Mouse (Mus musculus): ENCODE results near the gene Cdh1.

The Cdh1 gene

DNA sequence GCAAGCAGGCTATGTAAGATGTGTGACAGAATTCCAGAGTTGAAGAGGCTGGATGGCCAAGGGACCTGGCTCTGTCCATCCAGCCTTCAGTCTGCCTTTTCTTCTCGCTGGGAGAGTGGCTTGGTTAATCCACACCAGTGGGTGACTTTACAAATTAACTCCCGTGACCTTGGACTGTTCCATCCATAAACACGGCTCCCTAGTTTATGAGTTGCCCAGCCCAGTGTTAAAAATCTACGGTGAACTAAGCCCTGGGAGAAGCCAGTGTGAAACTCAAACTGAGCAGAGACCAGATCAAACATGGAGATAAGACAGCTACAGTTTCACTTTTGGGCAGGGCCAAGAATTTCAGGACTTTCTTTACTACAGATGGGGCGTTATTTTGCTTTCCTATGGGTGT, 19.9 kb downstream of the Cdh1 start:
- peak; percentile 59 for DNase-seq (ENCODE audit: low read depth, low spot score)

DNA sequence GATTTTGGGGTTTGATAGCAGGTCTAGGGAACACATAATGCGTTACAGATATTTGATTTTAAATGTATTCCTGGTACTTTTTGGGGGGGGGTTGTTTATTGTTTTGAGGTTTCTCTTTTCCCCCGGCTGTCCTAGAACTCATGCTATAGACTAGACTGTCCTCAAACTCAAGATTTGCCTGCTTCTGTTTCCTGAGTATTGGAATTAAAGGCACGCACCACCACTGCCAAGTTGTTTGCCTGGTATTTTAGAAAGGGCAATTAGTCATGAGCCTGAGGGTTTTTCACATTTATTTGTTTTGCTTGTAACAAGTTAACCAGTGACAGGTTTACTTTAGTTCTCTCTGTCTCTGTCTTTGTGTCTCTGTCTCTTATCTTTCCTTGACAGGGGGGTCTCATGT, 20.3 kb downstream of the Cdh1 start:
- no peak for DNase-seq (ENCODE audit: low read depth, low spot score)

DNA sequence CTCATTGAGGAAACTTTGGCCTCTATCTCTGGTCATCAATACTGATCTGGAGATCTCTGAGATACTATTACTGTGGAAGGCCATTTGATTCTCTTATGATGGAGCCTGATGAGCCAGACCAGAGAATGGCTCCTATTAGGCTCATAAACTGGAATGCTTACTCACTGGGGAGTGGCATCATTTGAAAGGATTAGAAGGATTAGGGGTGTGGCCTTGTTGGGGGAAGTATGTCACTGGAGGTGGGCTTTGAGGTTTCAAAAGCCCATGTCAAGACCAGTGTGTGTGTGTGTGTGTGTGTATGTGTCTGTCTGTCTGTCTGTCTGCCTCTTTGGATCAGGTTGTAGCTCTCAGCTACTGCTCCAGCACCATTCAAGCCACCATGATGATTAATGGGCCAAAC, 20.8 kb downstream of the Cdh1 start:
- DNase-seq (ENCODE audit: low read depth, low spot score), result no peak

DNA sequence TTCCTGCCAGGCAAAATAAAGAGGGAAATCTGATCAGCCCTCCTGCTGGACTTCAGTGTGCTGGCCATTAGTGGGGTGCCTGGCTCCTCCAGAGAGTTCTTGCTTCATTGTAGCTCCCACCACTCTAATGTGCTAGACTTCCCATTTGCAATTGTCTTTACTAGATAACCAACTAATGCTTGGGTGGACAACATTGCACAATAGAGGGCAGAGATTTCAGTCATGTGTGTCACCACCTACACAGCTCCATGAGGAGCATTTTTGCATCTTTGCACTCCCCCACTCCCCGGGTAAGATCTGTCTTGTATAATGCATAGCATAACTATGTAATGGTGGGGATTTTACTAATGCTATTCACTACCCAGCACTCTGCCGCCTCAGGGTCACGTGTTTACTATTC, 21.6 kb downstream of the Cdh1 start:
- DNase-seq (ENCODE audit: low read depth, low spot score), result no peak

DNA sequence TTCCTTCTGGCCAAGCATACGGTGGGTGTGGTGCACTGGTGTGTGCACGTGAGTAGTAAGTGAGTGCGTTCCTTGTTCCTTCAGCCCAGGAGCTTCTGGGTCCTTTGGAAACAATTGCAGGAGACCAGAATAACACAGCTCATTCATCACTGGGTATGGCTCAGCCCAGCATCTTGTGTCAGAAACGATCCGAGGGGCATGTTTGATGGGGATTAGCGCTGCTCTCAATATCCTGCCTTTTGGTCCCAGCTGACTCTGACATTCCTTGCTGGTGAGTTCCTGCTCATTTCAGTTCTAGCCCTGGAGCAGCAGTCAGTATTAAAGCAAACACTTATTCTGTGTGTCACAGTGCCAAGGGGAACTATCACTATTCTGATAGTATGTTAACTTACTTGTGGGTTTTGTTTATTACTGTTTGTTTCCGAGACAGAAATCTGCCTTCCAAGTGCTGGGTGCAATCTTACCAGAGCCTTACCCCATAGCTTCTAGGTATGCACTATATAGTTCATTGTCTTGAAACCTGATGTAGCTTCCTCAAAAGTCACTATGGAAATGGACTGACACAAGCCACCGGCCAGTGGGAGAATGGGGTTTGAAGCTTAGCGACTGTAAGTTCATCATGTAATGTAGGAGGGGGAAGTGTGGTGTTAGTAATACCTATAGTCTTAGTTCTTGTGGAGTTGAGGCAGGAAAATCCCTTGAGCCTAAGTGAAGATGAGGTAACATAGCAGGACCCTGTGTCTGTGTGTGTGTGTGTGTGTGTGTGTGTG, 23.1 kb downstream of the Cdh1 start:
- no peak for DNase-seq (ENCODE audit: low read depth, low spot score)

DNA sequence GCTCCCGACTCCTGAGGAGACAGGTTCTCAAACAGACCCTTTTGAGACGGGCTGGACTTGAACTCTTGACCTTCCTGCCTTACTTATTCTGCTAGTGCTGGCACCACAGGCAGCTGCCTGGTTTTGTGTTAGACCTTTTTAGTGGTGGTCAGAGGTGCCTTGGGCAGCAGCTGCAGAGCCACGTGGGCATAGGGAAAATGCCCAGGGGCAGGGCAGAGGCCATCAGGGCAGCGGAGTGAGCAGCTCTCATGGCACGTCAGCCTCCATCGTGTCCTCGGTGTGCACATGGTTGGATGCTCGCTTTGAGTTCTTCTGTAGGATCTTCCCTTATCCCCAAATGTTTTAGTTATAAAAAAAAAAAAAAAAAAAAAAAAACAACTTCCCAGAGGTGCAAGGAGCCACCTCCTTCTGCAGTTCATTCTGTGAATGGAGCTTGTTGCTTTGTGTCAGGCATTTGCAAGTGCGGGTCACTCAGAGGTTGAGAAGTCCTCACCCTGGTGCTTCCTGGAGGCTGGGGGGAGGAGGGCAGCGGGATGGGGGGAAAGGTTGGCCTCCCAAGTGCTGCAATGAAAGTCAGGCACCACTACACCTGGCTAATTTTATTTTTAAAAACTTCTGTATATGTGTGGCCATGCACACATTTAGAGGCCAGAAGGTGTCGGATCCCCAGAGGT, 25.3 kb downstream of the Cdh1 start:
- no peak for DNase-seq (ENCODE audit: low read depth, low spot score)

DNA sequence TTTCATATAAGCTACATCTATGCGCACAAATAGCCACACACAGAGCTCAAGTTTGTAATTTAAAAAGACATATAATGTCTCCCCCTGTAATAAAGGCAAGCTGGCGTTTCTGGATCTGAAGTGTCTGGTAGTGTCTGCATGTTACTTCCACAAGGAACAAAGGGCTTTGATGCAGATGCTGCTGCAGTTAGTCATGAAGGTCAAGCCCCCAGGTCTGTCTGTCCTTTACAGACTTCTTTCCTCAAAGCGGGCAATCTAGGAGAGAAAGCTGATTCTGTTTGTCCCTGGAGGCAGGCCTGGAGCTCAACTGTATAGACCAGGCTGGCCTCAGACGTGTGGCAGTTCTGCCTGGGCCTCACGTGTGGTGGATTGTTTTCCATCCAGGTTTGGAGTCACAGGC, 26.3 kb downstream of the Cdh1 start:
- DNase-seq (ENCODE audit: low read depth, low spot score), result no peak

DNA sequence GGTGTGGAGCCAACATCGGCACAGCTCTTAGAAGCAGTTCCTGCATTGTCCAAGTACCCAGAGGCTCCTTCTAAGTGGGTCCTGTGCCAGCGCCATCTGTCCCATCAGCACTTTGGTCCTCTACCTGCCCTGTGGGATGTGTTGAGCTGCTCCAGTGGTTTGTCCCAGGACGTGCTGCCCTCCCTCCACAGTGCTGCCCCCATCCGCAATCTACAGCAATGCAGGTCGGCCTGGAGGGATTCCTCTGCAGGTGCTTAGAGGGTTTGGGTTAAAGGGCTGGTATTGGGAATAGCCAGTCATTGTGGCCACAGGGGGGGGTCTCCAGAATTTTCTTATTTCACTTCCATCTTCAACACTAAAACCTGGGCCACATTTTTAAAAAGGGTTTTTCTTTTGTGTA, 28.8 kb downstream of the Cdh1 start:
- no peak for DNase-seq (ENCODE audit: low read depth, low spot score)

DNA sequence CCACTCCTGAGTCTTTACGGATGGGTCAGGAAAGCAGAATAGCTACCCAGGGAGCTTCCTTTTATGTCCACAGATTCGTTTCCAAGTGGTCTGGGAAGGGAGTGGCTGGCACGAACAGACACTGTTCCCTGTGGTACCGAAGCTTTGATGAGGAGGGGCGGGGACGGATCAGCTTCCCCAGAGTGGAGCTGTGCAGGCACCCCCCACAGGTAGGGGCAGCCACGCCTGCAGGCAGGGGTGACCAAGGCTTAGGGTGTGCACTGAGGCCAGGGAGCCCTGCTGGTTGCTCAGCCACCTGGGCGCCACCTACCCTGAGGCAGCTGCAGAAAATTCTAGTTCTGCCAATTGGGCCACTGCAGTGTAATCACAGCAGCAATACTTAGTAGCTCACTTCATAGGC, 29.5 kb downstream of the Cdh1 start:
- no peak for DNase-seq (ENCODE audit: low read depth, low spot score)

DNA sequence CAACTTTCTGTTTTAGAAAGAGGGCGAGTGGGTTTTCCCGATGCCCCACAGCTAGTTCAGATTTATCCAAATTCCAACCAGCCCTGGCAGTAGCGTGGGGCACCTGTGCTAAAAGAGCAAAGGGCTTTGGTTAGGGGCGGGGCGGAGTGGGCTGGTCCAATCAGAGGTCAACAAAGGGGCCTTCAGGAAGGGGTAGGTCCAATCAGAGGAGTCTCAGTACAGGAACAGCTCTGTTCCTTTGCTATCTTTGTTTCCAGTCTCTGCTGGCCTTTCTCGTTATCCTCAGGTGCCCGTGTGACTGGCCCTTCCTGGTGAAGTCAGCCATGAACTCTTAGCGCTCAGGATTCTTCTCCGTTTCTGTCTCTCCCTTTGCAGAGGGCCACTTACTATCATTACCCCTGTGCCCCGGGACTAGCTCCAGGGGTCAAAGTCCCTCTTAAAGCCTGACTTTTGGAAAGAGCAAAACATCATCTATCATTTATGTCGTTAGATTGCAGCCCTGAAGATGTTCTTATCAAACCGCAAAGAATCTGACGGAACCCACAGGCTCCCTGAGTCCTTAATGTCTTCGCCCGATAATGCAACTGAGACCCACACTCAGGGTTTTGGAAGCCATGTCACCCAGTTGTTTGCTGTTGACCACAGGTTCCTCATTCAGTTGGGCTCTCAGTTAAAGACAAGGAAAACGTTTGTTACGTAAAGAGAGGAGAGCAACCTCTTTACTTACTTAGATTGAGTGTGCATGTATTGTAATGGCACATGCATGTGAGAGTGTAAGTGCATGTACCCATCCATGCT, 30.4 kb downstream of the Cdh1 start:
- peak; percentile 67 for DNase-seq (ENCODE audit: low read depth, low spot score)

DNA sequence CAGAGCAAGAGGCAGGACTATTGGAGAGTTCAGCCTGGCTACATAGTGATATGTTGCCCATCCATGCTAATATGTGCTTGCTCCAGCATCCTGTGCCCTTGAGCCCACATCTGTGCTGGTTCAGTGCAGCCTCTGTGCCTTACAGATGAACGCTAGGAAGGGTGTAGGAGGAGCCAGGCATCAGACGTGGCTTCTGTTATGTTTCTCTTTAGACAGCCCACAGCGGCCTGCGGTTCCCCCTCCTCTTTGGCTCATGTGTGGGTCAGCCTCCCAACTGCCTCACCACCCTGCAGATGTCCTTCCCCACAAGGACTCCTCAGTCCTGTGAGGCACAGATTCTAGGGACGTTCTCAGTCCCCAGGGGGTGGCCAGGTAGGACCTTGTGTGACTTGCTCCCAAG, 32.1 kb downstream of the Cdh1 start:
- DNase-seq (ENCODE audit: low read depth, low spot score), result no peak

DNA sequence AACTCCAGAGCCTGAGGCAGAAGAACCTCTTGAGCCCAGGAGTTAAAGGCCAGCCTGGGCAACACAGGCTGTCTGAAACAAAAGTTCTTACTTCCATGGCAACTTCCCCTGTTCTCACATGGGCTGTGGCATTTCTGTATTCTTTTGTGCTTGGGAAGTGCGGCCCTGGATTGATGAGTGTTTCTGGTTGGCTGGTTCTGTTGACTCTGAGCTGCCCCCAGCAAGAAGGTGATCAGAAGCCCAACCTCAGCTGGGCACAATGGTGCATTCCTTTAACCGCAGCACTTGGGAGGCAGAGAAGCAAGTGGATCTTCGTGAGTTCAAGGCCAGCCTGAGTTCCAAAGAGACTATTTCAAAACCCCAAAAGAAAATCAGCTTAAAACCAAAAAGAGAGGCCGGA, 34.3 kb downstream of the Cdh1 start:
- no peak for DNase-seq (ENCODE audit: low read depth, low spot score)

DNA sequence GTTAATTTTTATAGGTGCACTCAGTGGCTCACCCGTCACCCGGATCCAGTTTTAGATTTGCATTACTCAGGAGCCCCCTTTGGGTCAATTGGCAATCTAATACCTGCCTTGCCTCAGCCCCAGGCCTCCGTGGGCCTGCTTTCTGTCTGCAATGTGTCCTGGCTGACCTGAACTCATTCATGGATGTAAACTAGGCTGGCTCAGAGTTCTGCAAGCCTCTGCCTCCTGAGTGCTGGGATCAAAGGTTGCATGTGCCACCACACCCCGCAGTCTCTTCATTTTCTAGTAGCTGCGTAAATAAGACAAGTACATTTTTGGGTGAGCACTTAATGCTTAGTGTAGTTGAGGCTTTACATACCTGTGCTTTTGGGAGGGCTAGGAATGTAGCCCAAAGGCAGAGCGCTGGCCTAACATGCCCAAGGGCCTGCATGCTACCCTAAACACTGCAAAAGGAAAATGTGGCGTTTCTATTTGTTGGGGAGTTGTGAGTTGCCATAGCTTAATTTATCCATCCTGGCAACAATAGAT, 35.7 kb downstream of the Cdh1 start:
- DNase-seq (ENCODE audit: low read depth, low spot score), result no peak

DNA sequence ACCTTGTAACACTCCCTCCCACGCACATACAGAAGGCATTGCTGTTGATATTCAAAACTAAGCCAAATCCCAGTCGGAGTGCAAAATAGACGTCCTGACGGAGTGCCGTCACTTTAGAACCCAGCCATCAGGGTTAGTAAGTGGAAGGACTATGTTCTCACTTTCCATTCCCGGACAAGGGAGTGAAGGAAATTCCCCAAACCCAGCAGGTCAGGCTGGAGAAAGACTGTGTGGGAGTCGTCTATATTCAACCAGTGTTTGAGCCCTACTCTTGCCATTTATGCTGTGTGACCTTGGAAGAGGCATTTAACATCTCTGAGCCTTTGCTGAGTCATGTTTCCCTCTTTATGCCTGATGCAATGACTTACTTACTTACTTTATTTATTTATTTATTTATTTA, 37.1 kb downstream of the Cdh1 start:
- no peak for DNase-seq (ENCODE audit: low read depth, low spot score)

DNA sequence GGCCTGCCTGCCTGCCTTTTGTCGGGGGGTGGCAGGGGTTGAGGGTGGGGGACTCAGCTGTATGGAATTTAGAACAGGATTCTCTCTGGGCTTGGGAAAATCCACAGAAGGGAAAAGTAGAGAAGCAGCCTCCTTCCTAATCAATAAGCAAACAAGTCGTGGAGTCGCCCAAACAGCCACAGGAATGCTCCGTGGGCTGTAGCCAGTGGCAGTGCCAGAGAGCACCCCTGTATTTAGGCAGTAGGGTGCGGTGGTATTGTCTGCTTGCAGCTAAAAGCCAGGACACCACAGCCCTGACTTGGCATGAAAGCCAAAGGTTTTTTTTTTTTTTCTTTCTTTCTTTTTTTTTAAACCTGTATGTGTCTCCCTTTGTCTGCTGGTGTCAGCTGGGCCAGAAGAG, 37.8 kb downstream of the Cdh1 start:
- DNase-seq (ENCODE audit: low read depth, low spot score), result no peak

DNA sequence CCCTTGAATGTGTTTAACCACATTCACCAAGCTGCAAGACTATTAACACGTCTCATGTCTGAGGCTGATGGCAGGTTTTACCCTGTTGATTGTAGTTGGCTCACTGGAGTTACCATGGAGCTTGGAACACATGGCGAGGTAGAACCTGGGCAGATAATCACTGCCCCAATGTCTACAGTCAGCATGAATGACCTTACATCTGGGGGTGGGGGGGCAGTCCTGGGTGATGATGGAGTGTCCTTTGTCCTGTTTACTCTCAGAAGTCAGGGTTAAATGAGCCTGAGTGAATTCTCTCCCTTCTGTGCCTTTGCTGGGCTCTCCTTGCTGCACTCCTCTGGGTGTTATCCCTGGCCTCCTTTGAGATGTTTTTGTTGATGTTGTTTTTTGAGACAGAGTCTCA, 39.0 kb downstream of the Cdh1 start:
- peak; percentile 26 for DNase-seq (ENCODE audit: low read depth, low spot score)

DNA sequence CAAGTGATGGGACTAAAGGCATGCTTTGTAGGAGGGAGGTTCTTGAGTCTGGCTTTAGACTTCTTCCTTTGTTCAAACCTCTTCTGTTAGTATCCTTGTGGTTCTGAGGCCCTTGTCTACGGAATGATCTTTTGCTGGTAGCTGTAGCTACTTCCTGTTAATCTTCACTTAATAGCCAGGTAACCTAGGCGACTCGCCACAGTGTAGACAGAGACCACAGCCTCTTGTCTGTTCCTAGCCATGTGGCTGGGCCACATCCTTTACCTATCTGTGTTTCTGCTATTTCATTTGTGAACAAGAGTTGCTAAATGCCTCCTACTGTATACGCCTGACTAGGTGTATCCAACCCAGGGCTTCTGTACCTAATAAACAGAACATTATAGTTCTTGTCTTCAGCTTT, 39.9 kb downstream of the Cdh1 start:
- peak; percentile 90 for DNase-seq (ENCODE audit: low read depth, low spot score)

DNA sequence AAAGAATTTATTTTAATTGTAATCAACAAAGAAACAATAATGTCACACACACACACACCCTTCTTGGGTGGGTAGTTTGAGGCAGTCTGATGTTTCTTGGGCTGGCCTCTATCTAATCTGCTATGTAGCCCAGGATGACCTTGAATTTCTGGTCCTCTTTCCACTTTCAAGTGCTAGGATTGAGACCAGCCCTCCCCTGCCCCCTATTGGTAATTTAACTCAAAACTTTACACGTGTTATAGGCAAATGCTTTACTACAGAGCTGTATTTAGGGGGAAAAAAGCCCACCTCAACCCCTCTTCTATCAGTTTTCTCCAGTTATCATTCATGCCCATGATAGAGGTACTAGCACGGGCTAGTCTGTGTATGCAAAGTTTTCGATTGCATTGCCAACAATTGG, 41.8 kb downstream of the Cdh1 start:
- peak; percentile 18 for DNase-seq (ENCODE audit: low read depth, low spot score)

DNA sequence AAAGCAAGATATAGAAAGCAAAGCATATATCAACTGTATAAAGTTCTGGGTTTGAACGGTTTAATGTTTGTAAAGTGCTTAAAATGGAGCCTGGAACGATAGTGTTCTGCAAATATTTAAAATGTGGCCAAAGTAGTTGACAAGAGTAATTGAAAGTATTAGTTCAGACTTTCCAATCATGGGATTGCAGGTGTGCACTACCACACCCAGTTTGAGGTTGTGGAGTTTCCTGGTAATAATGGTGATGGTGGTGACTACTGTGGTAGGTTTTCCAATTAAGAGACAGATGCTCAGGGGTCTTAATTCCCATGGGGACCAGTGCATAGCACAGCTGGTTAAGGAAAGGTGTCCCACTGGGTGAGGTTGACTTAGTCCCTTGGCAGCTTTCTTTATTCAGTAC, 43.0 kb downstream of the Cdh1 start:
- no peak for DNase-seq (ENCODE audit: low read depth, low spot score)

DNA sequence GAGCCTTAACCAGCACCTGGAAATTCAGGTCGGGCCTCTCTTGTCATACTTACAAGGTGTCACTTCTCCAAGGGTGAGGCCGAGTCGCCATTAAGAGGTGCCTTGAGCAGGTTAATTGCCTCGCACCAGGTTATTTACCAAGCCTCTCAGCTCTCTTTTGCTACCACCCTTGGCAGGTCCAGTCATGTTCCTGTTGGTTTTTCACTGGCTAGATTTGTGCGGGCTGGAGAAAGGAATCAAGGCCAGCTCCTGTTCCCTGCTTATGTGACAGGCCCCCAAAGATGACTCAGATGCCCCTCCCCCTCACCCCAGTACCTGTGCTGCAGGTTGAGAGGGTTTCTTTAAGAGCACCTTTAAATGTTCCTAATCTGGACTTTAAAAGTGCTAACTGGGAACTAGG, 43.6 kb downstream of the Cdh1 start:
- DNase-seq (ENCODE audit: low read depth, low spot score), result no peak

DNA sequence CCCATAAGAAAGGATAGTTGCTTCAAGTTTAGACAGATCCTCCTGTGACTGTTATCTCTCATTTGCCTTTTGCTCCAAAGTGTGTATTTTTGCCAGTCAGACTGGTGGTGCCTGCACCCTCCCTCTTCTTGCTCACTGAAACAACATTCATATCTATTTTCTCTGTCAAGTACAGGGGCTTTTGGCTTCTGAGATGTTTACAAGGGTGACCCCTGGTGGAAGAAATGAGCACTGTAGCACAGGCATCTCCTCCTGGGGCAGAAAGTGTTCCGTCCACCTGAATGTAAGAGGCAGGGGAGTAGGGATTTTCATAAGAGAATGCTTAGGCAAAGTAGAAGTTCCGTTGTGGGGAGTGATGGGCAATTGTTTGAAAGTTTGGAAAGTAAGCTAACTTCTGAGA, 44.2 kb downstream of the Cdh1 start:
- DNase-seq (ENCODE audit: low read depth, low spot score), result peak; percentile 76

DNA sequence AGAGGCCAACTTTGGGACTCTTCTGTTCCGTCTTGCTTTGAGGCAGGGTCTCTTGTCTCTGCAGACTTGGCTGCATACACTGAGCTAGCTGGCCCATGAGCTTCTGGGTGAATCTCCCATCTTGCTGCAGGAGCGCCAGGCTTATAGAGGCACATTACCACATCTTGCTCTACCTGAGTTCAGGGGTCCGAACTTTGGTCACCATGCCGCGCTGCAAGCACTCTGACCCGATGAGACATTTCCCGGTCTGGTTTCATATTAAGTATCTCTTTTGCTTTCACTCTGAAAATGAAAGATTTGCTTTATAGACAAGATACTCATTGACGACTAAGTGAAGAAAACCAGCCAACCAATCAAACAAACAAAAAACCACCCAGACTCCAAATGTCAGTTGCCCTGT, 45.3 kb downstream of the Cdh1 start:
- DNase-seq (ENCODE audit: low read depth, low spot score), result no peak

DNA sequence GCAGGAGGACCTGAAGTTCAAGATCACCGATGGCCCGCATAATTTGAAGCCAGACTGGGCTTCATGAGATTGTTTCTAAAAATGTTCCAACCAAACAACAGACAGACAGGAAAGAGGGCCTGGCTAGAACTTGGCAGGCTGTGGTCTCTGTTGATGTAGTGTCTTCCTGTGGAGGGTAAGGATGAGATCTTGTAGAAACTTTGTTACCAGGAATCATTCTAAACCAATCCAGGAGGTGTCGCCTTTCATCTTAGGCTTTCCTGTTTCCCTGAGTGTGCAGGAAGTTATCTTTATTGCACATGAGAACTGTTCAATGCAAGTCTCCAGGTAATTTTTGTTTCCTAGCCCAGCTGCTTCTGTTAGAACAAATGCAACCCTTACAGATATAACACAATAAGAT, 48.8 kb downstream of the Cdh1 start:
- no peak for DNase-seq (ENCODE audit: low read depth, low spot score)

Data from CD4-positive helper T cell, adult 2 months (primary cell).